Comparison of ENCODE assay signal across 8 mouse cellular contexts in the genomic region with DNA sequence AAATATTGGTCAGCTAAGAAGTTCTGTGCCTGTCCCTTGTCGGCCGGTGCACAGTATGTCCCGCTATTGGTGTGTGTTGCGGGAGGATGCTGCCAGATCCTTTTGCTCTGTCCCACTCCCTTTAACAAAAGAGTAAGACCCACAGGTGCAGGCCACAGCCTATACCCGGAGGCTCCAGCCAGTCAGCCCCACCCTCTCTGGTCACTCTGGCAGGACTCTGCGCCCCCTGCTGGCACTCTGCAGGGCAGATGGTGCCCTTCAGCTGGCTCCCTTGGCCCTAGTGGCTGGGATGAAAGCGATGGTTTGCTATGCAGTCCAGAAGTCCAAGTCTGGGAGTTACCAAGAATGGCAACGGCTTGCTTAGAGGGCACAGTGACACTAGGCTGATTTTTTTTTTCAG. TPM values are rescaled to one million over a fixed set of nuclear protein-coding genes. Genes with fewer than 3 reads are reported as not detected.
A peak's percentile ranks its signal among the peaks of the same experiment; 100 is the strongest.
DNase-seq lines count a peak whose midpoint lies in the region; ATAC-seq and TF ChIP-seq lines count a peak whose summit lies in the region.

No protein-coding gene starts in this region.

- no peak overlapping the region for H3K27ac ChIP-seq in intestine, postnatal 0 days (ENCODE audit: low read depth, low read length)
- no peak overlapping the region for H3K27ac ChIP-seq in limb, embryonic 14.5 days (replicated peaks; ENCODE audit: low read depth, low read length)
- H3K27ac ChIP-seq in midbrain, postnatal 0 days (ENCODE audit: low read depth, low read length) = no peak overlapping the region

- peak overlapping the region; percentile 3; the same call in 1 of the 2 replicates for H3K4me3 ChIP-seq in intestine, postnatal 0 days (ENCODE audit: low read depth, low read length)
- no peak overlapping the region for H3K4me3 ChIP-seq in limb, embryonic 14.5 days (replicated peaks; ENCODE audit: low read length)
- no peak overlapping the region for H3K4me3 ChIP-seq in midbrain, postnatal 0 days (ENCODE audit: low read depth, low read length)

- TF ChIP-seq CTCF in intestine, postnatal 0 days (IDR thresholded peaks at IDR 0.05; ENCODE audit: low read depth) = peak; percentile 96
- peak; percentile 80 for TF ChIP-seq CTCF in midbrain, postnatal 0 days (IDR thresholded peaks at IDR 0.05)

- peak overlapping the region; percentile 54 for H3K4me2 ChIP-seq in intestine, postnatal 0 days (replicated peaks; ENCODE audit: low read depth)
- peak overlapping the region; percentile 18; the same call in 1 of the 2 replicates for H3K4me2 ChIP-seq in limb, embryonic 14.5 days (replicated peaks; ENCODE audit: low read depth, low read length, severe bottlenecking)
- no peak overlapping the region for H3K4me2 ChIP-seq in midbrain, postnatal 0 days (ENCODE audit: low read depth, low read length, poor library complexity, severe bottlenecking)

- peak; percentile 85 for ATAC-seq in granulocyte monocyte progenitor cell, adult 5-6 weeks (replicated peaks; ENCODE audit: poor library complexity, severe bottlenecking)
- ATAC-seq in intestine, postnatal 0 days = peak; percentile 80
- no peak for ATAC-seq in limb, embryonic 14.5 days (ENCODE audit: low FRiP score, low read depth)
- peak; percentile 57; the same call in 1 of the 2 replicates for ATAC-seq in midbrain, postnatal 0 days (ENCODE audit: low FRiP score)

- 0 out of 2 replicates have a peak, but pooled peaks cover 3% of the 10 kb centered on the region for H3K4me1 ChIP-seq in intestine, postnatal 0 days (replicated peaks; ENCODE audit: control insufficient read depth, insufficient read depth, low read length)
- H3K4me1 ChIP-seq in limb, embryonic 14.5 days (ENCODE audit: control insufficient read depth, insufficient read depth, low read length) = peaks cover 13% of the 10 kb centered on the region; the same call in 1 of the 2 replicates
- no peaks in the 10 kb centered on the region for H3K4me1 ChIP-seq in midbrain, postnatal 0 days (ENCODE audit: insufficient read depth, low read length)

- H3K9me3 ChIP-seq in intestine, postnatal 0 days (ENCODE audit: control insufficient read depth) = no peaks in the 10 kb centered on the region
- no peaks in the 10 kb centered on the region for H3K9me3 ChIP-seq in limb, embryonic 14.5 days (ENCODE audit: control insufficient read depth, low read length)
- no peaks in the 10 kb centered on the region for H3K9me3 ChIP-seq in midbrain, postnatal 0 days (ENCODE audit: low read length)

- TF ChIP-seq POLR2A in limb, embryonic 14.5 days (IDR thresholded peaks at IDR 0.05; ENCODE audit: borderline replicate concordance, extremely low read depth, insufficient read depth, insufficient read length) = no peak

- peak; percentile 64 to 70 for DNase-seq in left cerebral cortex, adult 18-20 months (ENCODE audit: low spot score in 2 of 2)
- no peak for DNase-seq in left cerebral cortex, adult 8-10 months (ENCODE audit: low spot score in 2 of 2)
- peak; percentile 44 for DNase-seq in embryo, embryonic 11.5 days (ENCODE audit: low read depth, low spot score)
- peak; percentile 47 for DNase-seq in limb, embryonic 14.5 days (ENCODE audit: low spot score)
- DNase-seq in midbrain, postnatal 0 days (ENCODE audit: low spot score) = peak; percentile 78
- peak; percentile 61 to 84 for DNase-seq in spleen, postnatal 10 days (ENCODE audit: low spot score in 2 of 2)

- no peak overlapping the region for H3K9ac ChIP-seq in intestine, postnatal 0 days (ENCODE audit: low read depth, low read length)
- H3K9ac ChIP-seq in limb, embryonic 14.5 days (ENCODE audit: low read depth, low read length, severe bottlenecking) = no peak overlapping the region
- H3K9ac ChIP-seq in midbrain, postnatal 0 days (replicated peaks; ENCODE audit: low read length, poor library complexity, severe bottlenecking) = no peak overlapping the region

- H3K27me3 ChIP-seq in intestine, postnatal 0 days (replicated peaks; ENCODE audit: control insufficient read depth, insufficient read depth, low read length) = no peaks in the 10 kb centered on the region
- 0 out of 2 replicates have a peak, but pooled peaks cover 6% of the 10 kb centered on the region for H3K27me3 ChIP-seq in limb, embryonic 14.5 days (ENCODE audit: control insufficient read depth, insufficient read depth, low read length)
- H3K27me3 ChIP-seq in midbrain, postnatal 0 days (ENCODE audit: insufficient read depth, low read length) = 0 out of 2 replicates have a peak, but pooled peaks cover 7% of the 10 kb centered on the region

- WGBS in intestine, postnatal 0 days = 30% methylated on average over 8 of the region's 8 CpGs
- 33% methylated on average over 8 of the region's 8 CpGs for WGBS in limb, embryonic 14.5 days
- WGBS in midbrain, postnatal 0 days = 22% methylated on average over 8 of the region's 8 CpGs

- H3K36me3 ChIP-seq in intestine, postnatal 0 days (ENCODE audit: control insufficient read depth, insufficient read depth) = no peaks in the 10 kb centered on the region
- no peaks in the 10 kb centered on the region for H3K36me3 ChIP-seq in limb, embryonic 14.5 days (ENCODE audit: control insufficient read depth, insufficient read depth, low read length)
- no peaks in the 10 kb centered on the region for H3K36me3 ChIP-seq in midbrain, postnatal 0 days (ENCODE audit: insufficient read depth, low read length)

RNA-seq across cellular contexts. Expression of a gene that starts 15.9 kb away (rescaled TPM):
- 1 to 10 TPM in 1 of 2 experiments, under 1 TPM in 1; 0.94 to 1.3 TPM for total RNA-seq in left cerebral cortex, adult 18-20 months (2021)
- 1 to 10 TPM; 1.2 to 1.8 (median 1.6) TPM for total RNA-seq in left cerebral cortex, adult 8-10 months (2022)
- total RNA-seq in granulocyte monocyte progenitor cell, adult 5-6 weeks (2014; fragmentation: Nextera tagmentation) = 1.4 and 6.5 TPM in 2 replicates
- not detected in 2 replicates for total RNA-seq in granulocyte monocyte progenitor cell, adult 5-6 weeks (2017)
- polyA plus RNA-seq in intestine, postnatal 0 days (2015; fragmentation: Nextera tagmentation; extraction: Ambion mirVana) = not detected in 2 replicates
- 0.47 and 0.72 TPM in 2 replicates for polyA plus RNA-seq in limb, embryonic 14.5 days (2012; rRNA removed)
- not detected in 2 replicates for polyA plus RNA-seq in limb, embryonic 14.5 days (2014; fragmentation: Nextera tagmentation; extraction: Ambion mirVana)
- 0.19 and 0.55 TPM in 2 replicates for total RNA-seq in midbrain, postnatal 0 days (2014; rRNA removed)
- polyA plus RNA-seq in midbrain, postnatal 0 days (2015; fragmentation: Nextera tagmentation; extraction: Ambion mirVana) = 0.10 and 0.15 TPM in 2 replicates

RNA-seq across cellular contexts. Expression of a gene that starts 37.4 kb away (rescaled TPM):
- total RNA-seq in left cerebral cortex, adult 18-20 months (2021) = 10 to 100 TPM; 76.2 to 79.1 TPM
- total RNA-seq in left cerebral cortex, adult 8-10 months (2022) = 10 to 100 TPM; 81.6 to 92.9 (median 86.8) TPM
- total RNA-seq in granulocyte monocyte progenitor cell, adult 5-6 weeks (2014; fragmentation: Nextera tagmentation) = 52.6 and 66.6 TPM in 2 replicates
- total RNA-seq in granulocyte monocyte progenitor cell, adult 5-6 weeks (2017) = 48.4 and 54.3 TPM in 2 replicates
- polyA plus RNA-seq in intestine, postnatal 0 days (2015; fragmentation: Nextera tagmentation; extraction: Ambion mirVana) = 90.3 and 90.7 TPM in 2 replicates
- polyA plus RNA-seq in limb, embryonic 14.5 days (2012; rRNA removed) = 28.0 and 34.2 TPM in 2 replicates
- polyA plus RNA-seq in limb, embryonic 14.5 days (2014; fragmentation: Nextera tagmentation; extraction: Ambion mirVana) = 115 and 122 TPM in 2 replicates
- total RNA-seq in midbrain, postnatal 0 days (2014; rRNA removed) = 61.4 and 75.8 TPM in 2 replicates
- 123 and 129 TPM in 2 replicates for polyA plus RNA-seq in midbrain, postnatal 0 days (2015; fragmentation: Nextera tagmentation; extraction: Ambion mirVana)

Comparison
In these comparisons a context has a peak if more than half of its experiments do, and no peak if none do; other contexts are left out.
1. DNase-seq: peak in left cerebral cortex, adult 18-20 months (2 of 2), embryo, embryonic 11.5 days (single experiment), limb, embryonic 14.5 days (single experiment), midbrain, postnatal 0 days (single experiment) and spleen, postnatal 10 days (2 of 2); none in left cerebral cortex, adult 8-10 months (0 of 2).